Mouse (Mus musculus) mouse trophoblast stem cell (cell line): ENCODE results near the gene Yes1.
"Not testable (repeated sequence)": the region's sequence is repeated elsewhere in the genome, so short reads cannot be mapped to it uniquely, and the experiment has no call there.

Experiments
- in situ Hi-C, 2 experiments: fragments of 300-500 bp; cut with MseI, MboI; formaldehyde crosslinking; loops; 2 replicates in 1 of 2; 3 replicates in 1 of 2; pipeline ENCODE4 v1.15.1; 2025

Gene Yes1

DNA sequence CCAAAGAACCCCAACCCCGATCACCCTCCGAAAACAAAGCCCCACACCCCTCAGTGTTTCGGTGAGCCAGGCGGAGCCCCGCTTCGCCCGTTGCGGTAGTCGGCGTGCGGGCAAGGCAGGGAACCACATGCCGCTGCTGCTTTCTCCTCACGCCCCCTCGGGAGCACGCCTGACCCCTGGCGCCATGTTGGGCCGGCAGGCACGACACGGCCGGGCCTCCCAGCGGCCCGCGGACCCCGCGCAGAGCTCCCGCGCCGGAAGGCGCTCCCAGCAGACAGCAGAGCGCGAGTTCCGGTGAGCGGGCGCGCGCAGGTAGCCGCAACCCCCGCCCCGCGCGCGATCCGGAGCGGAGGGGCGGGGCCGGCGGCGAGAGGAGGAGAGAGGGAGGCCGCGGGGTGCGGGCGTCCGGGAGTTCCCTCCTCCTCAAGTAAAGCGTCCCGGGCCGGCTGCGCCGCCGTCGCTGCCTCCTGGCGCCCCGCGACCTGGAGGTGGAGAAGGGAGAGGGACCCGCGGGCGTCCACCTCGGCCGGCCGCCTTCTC is at the start of gene Yes1:
Yes1 (plus strand) TSS at position 371 of the 540 bp plus-strand sequence.
- in situ Hi-C loops = no loop called here

GRCm38 (mm10) chr5:32564697-32565096 is 46.3 kb upstream of the Yes1 start:
- in situ Hi-C loops = no loop called here

DNA sequence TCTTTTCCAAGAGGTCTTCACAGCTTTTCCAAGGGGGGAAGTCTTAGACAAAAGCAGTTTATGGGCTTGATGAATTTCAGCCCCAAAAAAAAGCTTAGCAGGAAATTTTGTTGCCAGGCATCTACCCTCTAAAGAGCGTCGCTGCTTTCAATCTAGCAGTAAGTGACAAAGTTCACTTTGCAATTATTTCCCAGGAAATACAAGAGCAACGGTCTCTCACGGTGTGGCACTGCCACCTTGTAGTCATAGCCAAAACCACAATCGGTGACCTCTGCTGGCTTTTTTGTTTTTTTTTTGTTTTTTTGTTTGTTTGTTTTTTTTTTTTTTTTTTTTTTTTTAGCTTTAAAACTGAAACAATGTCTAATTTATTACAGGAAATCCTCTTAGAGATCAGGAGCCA is 39.2 kb upstream of the Yes1 start:
- in situ Hi-C loops = no loop called here

- in situ Hi-C loops = no loop called here
Observed at GRCm38 (mm10) chr5:32588136-32588535, 22.8 kb upstream of the Yes1 start.

GRCm38 (mm10) chr5:32593793-32594192 is 17.2 kb upstream of the Yes1 start:
- in situ Hi-C loops = no loop called here

GRCm38 (mm10) chr5:32594358-32594757 is 16.6 kb upstream of the Yes1 start:
- in situ Hi-C loops = no loop called here

GRCm38 (mm10) chr5:32605911-32606310 is 5.1 kb upstream of the Yes1 start:
- in situ Hi-C loops = no loop called here

- in situ Hi-C loops = no loop called here
Observed at GRCm38 (mm10) chr5:32607776-32608355, 3.1 kb upstream of the Yes1 start.

DNA sequence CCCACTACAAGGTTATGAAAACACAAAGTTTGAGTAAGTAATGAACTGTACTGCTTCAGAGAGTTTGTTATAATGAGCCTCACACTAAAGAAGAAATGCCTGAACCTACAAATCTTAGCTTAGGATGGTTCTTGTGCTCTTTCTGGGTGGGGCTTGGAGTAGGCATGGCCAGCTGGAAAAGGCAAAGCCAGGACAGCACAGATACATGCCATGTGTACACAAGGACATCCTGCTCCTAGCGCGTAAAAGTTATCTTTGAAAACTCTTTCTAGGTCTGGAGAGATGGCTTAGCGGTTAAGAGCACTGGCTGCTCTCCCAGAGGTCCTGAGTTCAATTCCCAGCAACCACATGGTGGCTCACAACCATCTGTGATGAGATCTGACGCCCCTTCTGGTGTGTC is 2.5 kb upstream of the Yes1 start:
- in situ Hi-C loops = no loop called here

DNA sequence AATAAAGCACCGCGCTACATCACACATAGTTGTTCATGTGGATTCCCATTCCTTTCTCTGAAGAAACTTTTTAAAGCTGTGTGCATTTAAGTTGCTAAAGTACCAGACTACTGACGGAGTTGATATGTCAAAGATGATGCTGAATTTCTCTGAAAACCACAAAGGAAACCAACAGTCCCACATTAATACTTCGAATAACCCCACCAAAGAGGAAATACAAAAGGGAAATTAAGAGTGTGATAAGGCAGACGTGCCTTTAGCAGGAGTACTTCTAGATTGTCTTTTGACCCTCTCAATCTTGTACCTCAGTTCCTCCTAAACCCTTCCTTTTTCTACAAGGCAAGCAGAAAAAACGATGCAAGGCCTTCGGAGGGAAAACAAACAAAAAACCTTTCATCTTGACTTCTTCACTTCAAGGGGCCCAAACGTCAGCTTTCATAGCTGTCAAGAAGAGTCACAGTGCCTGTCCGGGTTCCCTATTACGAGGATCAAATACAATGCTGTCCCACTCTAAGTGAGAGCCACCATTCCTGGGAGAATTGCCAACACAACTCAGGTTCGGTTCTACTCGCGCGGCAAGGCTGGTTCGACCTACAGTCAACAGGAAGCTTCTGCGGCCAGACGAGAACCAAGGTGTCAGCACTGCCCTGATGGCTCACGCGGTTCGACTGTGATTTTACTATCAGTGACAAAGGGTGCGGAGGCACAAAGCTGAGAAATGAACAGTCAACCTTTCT is 739 bp upstream of the Yes1 start:
- in situ Hi-C loops = no loop called here

DNA sequence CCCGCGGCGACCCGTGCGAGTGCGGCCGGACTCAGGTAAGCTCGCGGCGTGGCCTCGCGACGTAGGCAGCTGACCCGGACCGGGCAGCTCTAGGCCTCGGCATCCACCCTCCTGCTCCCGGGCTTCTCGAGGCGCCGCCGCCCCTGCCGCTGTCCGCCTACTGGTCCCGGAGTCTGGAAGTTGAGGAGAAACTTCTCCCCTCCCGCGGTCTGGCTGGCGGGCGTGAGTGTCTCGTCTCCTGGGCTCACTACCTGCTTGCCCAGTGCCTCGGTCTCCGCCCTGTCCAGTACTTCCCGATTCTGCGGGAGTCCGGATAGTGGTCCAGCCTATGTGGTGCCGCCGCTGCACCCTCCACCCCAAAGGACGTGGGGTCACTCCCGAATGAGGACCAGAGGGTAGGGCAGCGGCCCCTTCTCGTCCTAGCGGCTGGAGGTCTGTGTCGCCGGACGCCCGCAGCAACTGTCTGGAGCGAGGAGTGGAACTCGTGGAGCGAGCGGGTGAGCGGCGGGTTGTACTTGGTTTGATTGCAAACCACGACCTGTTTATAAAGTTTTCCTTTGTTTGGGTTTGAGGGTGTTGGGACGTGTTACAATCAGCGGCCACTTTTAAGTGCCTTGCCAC is 480 bp downstream of the Yes1 start:
- in situ Hi-C loops = no loop called here

GRCm38 (mm10) chr5:32614291-32614690 is 3.3 kb downstream of the Yes1 start:
- in situ Hi-C loops = no loop called here

GRCm38 (mm10) chr5:32614691-32615090 is 3.7 kb downstream of the Yes1 start:
- in situ Hi-C loops = no loop called here

- in situ Hi-C loops = not testable (repeated sequence)
Observed at GRCm38 (mm10) chr5:32616489-32616888, 5.5 kb downstream of the Yes1 start.

DNA sequence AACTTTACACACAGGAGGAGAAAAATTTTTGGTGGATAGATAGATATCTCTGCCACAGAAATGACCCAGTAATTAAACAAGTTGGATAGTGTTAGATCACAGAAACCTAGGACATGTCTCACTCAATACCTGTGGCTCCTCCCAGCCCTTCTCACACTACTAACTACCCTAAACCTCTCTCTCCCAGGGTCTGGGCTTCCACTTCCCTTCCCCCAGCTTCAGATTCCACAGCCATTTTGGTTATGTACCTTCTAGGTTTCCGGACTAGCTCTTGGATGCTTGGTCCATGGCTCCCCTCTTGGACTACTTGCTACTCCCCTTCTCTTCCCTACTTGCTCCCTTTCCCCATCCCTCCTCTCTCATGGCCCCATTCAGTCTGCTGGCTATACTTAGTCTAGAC is 6.9 kb downstream of the Yes1 start:
- in situ Hi-C loops = no loop called here

DNA sequence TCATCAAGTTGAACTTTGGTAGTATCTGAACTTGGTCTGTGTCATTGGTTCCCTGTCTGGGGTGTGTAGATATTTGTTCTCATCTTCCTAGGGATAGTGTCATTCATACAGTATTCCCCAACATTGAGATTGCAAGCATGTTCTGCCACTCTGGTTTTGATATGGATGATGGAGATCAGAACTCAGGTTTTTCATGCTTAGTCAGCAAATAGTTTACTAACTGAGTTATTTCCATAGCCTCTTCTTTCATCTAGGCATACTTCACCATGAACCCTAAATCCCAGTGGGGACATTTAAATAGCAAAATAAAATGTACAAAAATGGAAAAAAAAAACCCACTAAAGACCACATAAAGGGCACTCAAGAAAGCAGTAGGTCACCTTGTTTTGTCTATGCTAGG is 12.7 kb downstream of the Yes1 start:
- in situ Hi-C loops = no loop called here

DNA sequence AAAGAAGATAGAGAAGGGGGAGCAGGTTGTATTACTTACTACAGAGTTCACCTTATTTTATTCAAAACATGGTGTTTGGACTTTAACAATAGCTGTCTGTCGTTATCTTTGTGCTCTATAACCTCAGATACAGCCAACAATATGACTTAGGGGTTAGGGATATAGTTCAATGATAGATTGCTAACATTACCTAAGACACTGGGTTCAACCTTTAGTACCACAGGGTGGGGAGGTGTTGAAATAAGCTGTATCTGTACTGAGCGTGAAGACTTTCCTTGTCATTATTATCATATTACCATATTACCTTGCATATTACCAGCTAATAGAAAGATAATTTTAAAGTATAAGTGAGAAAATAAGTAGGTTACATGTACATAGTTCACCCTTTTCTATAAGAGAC is 13.8 kb downstream of the Yes1 start:
- in situ Hi-C loops = no loop called here

- in situ Hi-C loops = no loop called here
Observed at GRCm38 (mm10) chr5:32633185-32633584, 22.2 kb downstream of the Yes1 start.

DNA sequence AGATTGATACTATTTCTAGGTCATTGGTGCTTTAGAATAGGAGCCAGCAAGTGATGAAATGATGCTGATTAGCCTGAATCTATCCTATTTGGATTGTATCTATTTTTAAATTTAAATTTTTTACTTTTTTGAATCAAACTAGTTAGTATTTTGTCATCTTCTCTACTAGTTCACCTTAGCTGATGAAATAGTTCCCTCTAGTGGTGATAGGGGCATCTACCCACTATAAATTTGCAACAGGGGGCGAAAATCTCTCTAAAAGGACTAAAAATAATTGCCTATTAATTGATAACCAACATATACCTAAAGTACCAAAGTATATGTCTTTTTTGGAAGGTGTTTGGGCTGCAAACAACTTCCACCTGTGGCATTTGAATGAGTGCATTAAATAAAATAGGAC is 46.4 kb downstream of the Yes1 start:
- in situ Hi-C loops = no loop called here

- in situ Hi-C loops = no loop called here
Observed at GRCm38 (mm10) chr5:32682475-32682874, 71.5 kb downstream of the Yes1 start.

GRCm38 (mm10) chr5:32693411-32693810 is 82.4 kb downstream of the Yes1 start:
- in situ Hi-C loops = no loop called here

GRCm38 (mm10) chr5:32697208-32697867 is 86.4 kb downstream of the Yes1 start:
- in situ Hi-C loops = no loop called here
